Mouse (Mus musculus) urinary bladder, adult 2 months (tissue): Measurements from ENCODE around the gene Unkl. TPM values are rescaled to one million over a fixed set of nuclear protein-coding genes. Genes with fewer than 3 reads are reported as not detected.
"Not testable (repeated sequence)": the region's sequence is repeated elsewhere in the genome, so short reads cannot be mapped to it uniquely, and the experiment has no call there.

Experiments
- DNase-seq: peaks from one replicate; pipeline ENCODE4 v3.0.0; 2022; ENCODE audit warnings: low spot score
- polyA plus RNA-seq: library from polyadenylated mRNA; depleted of rRNA; stranded (reverse); fragments of >200 nt; gene quantifications from 2 replicates; pipeline ENCODE4 v1.2.3, GENCODE M21; 2012

Gene Unkl
- polyA plus RNA-seq, 1 experiment, result 16.4 TPM

DNA sequence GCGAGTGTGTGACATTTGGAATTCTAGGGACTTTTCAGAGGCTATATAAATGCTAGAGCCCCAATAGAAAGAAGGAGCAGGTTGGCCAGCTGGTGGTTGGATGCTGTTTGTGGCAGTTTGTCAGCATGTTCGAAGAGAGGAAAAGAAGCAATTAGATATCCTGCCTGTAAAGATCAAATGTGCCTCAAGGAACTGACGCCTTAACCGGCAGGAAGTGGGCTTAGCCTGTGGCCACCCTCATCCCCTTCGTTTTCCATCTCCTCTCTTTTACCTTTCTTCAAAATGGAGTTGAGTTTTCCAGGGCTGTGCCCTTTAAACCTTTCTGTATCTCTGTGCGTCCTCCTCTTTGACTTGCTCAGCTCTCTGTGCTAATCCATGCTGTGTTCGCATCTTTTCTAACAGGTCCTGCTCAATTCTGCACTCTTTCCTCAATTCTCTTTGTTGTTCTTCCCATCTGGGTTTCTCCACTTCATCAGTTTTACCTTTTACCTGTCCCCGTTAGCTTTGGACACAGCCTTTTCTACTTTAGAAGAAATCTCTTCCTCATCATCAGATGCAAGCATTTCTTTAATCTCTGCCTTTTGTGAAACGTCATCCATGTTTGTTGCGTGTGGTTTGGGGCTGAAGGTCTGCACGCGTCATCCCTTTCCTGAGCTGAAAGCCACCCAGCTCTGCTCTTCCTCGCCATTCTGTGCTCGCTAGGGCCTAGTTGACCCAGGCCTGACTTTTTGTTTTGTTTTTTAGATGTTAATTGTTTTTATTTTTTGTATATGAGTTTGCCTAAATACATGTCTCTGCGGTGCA, 31.5 kb downstream of the Unkl start:
- no peak for DNase-seq

DNA sequence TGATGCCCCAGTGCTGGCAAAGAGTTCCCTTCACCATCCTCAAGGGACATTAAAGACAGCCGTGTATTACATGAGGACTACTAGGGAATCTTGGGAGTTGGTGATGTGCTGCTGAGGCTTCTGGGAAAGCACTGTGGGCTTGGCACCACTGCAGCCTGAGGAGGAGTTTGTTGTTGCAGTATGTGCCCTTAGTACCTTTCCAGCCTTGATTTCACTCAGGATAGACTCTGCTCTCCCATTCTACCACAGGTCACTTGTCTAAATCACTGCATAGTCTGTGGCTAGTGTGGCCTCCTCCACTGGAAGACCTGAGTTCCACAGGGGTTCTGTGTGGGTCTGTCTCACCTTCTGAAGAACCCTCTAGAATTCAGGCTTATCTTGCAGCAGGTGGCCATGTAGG, 32.5 kb downstream of the Unkl start:
- DNase-seq, result no peak

GRCm38 (mm10) chr17:25221821-25222503, 33.8 kb downstream of the Unkl start:
- no peak for DNase-seq

- not testable (repeated sequence) for DNase-seq
Measured at GRCm38 (mm10) chr17:25222504-25222940, 34.3 kb downstream of the Unkl start.

GRCm38 (mm10) chr17:25222951-25223601, 34.9 kb downstream of the Unkl start:
- no peak for DNase-seq

GRCm38 (mm10) chr17:25224586-25225222, 36.5 kb downstream of the Unkl start:
- DNase-seq, result no peak

DNA sequence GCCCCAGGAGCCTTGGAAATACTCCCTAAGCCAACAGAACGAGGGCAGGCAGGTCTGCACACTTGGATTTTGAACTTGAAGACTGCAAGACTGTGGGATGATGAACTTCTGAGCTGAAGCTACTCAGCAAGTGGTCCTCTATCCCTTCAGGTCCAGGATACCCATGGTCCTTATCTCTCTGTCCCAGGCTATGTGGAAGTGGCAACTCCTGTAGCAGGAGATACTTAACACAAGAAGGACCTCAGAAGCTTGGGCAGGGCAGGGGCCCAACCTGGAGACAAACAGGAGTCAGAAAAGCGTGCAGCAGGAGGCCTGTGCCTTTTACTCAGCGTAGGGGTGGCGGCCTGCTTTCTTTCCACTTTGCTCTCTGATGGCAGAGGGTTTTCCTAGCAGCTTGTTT, 37.5 kb downstream of the Unkl start:
- DNase-seq, result no peak

- no peak for DNase-seq
Measured at GRCm38 (mm10) chr17:25227991-25228390, 39.8 kb downstream of the Unkl start.

GRCm38 (mm10) chr17:25230014-25230655, 41.9 kb downstream of the Unkl start:
- DNase-seq, result not testable (repeated sequence)

DNA sequence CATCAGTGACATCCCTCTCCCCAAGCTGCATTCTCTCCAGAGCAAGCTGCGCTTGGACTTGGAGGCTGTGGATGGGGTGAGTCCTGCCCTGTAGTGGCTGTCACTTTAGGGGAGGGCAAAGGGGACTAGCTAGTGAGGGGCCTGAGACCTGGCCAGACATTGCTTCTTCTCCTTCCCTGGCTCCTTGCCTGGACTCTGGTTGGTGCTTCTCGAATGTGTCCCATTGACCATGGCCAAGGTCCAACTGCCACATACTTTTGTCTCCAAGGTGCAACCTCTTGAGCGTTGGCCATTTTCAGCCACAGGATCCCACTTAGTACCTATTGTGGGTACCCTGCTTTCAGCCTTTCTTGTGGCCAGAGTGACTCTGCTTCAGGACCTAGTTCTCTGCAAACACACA, 42.5 kb downstream of the Unkl start:
- no peak for DNase-seq

DNA sequence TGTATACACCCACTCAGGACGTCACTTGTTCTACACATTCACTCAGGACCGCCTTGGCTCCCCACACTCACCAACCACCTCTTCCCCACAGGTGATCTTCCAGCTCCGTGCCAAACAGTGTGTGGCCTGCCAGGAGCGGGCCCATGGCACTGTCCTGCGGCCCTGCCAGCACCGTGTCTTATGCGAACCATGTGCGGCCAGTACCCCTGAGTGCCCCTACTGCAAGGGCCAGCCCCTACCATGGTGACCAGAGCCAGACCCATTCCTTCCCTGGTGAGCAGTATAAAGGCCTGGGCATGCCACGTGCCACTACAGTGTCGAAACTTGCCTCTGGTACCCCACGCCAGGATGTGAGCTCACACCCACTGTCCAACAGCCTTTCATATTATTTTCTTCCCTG, 43.4 kb downstream of the Unkl start:
- DNase-seq, result not testable (repeated sequence)

- no peak for DNase-seq
Measured at GRCm38 (mm10) chr17:25235635-25236034, 47.4 kb downstream of the Unkl start.

DNA sequence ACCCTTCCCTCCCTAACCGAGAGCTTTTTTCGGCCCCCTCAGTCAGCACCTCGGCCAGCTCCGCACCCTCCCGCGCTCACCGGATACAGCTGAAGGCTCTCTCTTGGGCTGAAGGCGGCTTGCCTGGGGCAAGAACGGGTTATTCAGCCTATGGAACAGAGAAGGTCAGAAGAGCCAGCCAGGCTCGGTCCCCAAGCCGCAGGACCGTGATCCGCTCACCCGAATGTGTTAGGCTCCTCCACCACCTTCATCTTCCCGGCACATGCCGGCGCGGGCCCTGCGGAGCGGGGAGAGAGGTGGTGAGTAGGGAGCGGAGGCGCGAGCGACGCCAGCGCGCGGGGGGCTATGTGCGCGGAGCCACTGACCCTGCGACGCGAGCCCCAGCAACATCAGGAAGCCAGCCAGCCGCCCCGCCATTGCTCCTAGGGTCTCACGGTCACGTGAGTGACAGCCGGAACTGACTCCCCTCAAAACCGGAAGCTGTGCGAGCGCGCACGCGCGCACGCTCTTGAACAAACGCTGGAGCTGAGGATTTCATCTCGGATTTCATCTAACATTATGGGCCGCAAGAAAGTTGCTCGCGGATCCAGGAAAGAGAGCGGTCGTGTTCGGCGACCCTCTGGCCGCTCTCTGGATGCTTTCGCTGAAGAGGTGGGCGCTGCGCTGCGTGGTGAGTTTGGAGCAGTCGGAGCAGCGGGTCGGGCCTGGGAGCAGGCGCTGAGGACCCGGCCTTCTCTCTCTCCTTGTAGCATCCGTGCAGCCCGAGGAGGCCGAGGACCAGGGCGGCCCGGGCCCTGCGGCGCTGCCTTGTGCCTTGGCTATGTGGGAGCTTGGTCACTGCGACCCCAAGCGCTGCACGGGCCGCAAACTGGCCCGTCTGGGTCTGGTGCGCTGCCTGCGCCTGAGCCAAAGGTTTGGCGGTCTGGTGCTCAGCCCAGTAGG, 51.8 kb downstream of the Unkl start, which contains the start of the genes Gnptg and Tsr3:
Gnptg (minus strand) TSS at position 430 of the 942 bp plus-strand sequence.
Tsr3 (plus strand) TSS at position 476 of the 942 bp plus-strand sequence.
- DNase-seq, result peak; percentile 65

DNA sequence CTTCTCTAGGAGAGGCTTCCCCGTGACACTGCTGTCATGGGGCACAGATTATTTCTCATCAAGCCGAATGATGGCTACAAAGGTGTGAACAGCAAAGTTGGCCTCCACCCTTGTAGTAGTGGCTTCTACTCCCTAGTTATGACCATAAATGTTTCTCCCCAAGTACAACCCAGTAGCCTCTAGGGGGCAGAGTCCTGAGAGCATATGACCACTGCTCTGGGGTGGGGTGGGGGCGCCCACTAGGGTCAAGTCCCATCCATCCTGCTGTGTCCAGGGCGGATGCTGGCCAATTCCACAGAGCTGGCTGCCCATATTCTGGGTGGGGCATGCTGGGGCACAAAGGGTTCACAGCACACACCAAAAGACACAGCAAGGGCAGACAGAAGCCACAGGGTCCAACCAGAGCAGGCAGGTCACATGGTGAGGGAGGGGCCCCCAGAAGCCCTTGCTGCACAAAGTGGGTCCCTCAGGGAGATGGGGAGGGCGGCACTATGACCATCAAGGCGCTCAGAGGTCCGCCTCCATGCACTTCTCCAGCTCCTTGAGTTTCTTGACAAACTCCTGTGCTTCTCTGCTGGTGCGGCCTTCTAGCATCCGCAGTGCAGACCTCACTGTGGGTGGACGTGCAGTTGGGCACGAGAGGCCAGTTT, 55.1 kb downstream of the Unkl start:
- no peak for DNase-seq

- DNase-seq, result peak; percentile 59
Measured at GRCm38 (mm10) chr17:25244239-25244638, 56.0 kb downstream of the Unkl start.

- no peak for DNase-seq
Measured at GRCm38 (mm10) chr17:25248033-25248750, 60.0 kb downstream of the Unkl start.

- no peak for DNase-seq
Measured at GRCm38 (mm10) chr17:25250181-25250835, 62.1 kb downstream of the Unkl start.

DNA sequence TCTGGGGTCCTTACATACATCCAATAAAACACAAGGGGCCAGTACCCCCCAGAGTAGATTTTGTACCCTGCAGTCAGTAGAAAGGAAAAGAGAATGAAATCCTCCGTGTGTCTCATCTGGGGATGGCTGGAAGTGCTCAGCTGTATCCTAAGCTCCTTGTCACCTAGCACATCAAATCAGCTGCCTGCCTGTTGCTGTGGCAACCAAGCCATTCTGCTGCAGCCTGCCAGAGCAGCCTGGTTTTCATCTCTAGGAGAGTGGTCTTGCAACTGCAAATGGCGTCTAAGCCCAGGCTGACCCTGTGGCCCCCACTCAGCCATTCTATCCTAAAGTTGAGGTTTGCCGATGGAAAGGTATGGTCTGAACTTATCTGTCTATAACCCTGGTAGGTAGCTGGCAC, 64.4 kb downstream of the Unkl start:
- no peak for DNase-seq

- no peak for DNase-seq
Measured at GRCm38 (mm10) chr17:25253760-25254159, 65.6 kb downstream of the Unkl start.
